Mouse (Mus musculus) limb, embryonic 14.5 days (tissue): ENCODE results near the gene Tas1r3. TPM values are rescaled to one million over a fixed set of nuclear protein-coding genes. Genes with fewer than 3 reads are reported as not detected.

ENCODE experiments used
- ATAC-seq: fragments of 200-750 bp; cut with Nextera tagmentation; 2 replicates; pipeline ENCODE4 v1.8.0; 2017; ENCODE audit warnings: low read depth, moderate number of reproducible peaks, moderate TSS enrichment; ENCODE audit not compliant: low FRiP score
- DNase-seq: peaks from one replicate; pipeline ENCODE4 v3.0.0-alpha.2; 2015; ENCODE audit warnings: low spot score
- H3K27ac ChIP-seq: fragments of 300-500 bp; sonication (generic); replicated peaks from 2 replicates; pipeline ENCODE4 v1.5.1; 2014; ENCODE audit warnings: low read depth, mild to moderate bottlenecking, low read length, moderate library complexity, mixed read lengths
- H3K27me3 ChIP-seq: fragments of 300-500 bp; sonication (generic); 2 replicates; pipeline ENCODE4 v1.6.1; 2014; ENCODE audit warnings: low read length, mixed read lengths; ENCODE audit not compliant: control insufficient read depth, insufficient read depth
- H3K36me3 ChIP-seq: fragments of 300-500 bp; sonication (generic); 2 replicates; pipeline ENCODE4 v1.6.1; 2014; ENCODE audit warnings: mild to moderate bottlenecking, low read length, moderate library complexity, mixed read lengths; ENCODE audit not compliant: control insufficient read depth, insufficient read depth
- H3K4me1 ChIP-seq: fragments of 300-500 bp; sonication (generic); 2 replicates; pipeline ENCODE4 v1.6.1; 2014; ENCODE audit warnings: antibody characterized with exemption, low read length, mixed read lengths; ENCODE audit not compliant: control insufficient read depth, insufficient read depth
- H3K4me2 ChIP-seq: fragments of 300-500 bp; sonication (generic); replicated peaks from 2 replicates; pipeline ENCODE4 v1.6.1; 2014; ENCODE audit warnings: low read depth, mild to moderate bottlenecking, low read length, moderate library complexity; ENCODE audit not compliant: severe bottlenecking
- H3K4me3 ChIP-seq: fragments of 300-500 bp; sonication (generic); replicated peaks from 2 replicates; pipeline ENCODE4 v1.5.1; 2014; ENCODE audit warnings: low read length
- H3K9ac ChIP-seq: fragments of 300-500 bp; sonication (generic); 2 replicates; pipeline ENCODE4 v1.6.1; 2014; ENCODE audit warnings: mild to moderate bottlenecking, low read depth, low read length, moderate library complexity; ENCODE audit not compliant: severe bottlenecking
- H3K9me3 ChIP-seq: fragments of 300-500 bp; sonication (generic); 2 replicates; pipeline ENCODE4 v1.6.1; 2016; ENCODE audit warnings: low read length; ENCODE audit not compliant: control insufficient read depth
- POLR2A ChIP-seq: fragments of 200-500 bp; IDR thresholded peaks from 2 replicates; pipeline ENCODE4 v1.8.0; 2012; ENCODE audit warnings: inconsistent platforms, mild to moderate bottlenecking, moderate library complexity, borderline replicate concordance; ENCODE audit not compliant: insufficient read depth, insufficient read length; ENCODE audit errors: extremely low read depth
- WGBS: fragments of 180-500 bp; shearing (Covaris S2); extraction: QIAGEN DNeasy Blood & Tissue Kit; methylation state at CpG from one replicate; pipeline ENCODE4 v1.1.7; 2014; 5-methylcytosine and 5-hydroxymethylcytosine counted together
- polyA plus RNA-seq, 2 experiments: library from polyadenylated mRNA; depleted of rRNA in 1 of 2; stranded (reverse) in 1 of 2; unstranded in 1 of 2; fragments of >200 nt; fragmentation: Nextera tagmentation in 1 of 2; extraction: Ambion mirVana in 1 of 2; gene quantifications; 2 replicates each; pipeline versions ENCODE4 v1.2.1 to v1.2.3; 2012 to 2014

Gene Tas1r3
- polyA plus RNA-seq, 2 experiments = 0.31 to 0.32 TPM

DNA sequence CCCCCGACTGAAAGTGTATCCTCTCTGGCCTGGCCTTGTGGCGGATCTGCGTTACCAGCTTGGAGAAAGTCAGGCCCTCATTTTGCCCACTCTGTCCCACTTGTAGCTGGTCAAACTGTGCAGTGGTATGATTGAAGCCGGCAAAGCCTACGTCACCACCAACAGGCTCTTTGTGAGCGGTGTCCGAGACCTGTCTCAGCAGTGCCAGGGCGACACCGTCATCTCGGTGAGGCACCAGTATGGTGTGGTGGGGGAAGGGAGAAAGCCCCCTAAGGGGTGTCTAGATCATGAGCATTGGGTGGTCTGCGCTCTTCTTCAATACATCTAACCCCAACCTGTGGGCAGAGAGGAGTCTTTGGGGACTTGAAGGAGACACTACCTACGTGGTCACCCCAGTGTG is 33.3 kb upstream of the Tas1r3 start:
- peaks cover 41% of the 10 kb centered on the region for H3K36me3 ChIP-seq
- no peaks in the 10 kb centered on the region for H3K27me3 ChIP-seq
- DNase-seq (no peak), ATAC-seq (no peak)
- H3K9ac ChIP-seq = no peak overlapping the region
- TF ChIP-seq POLR2A = no peak
- H3K4me2 ChIP-seq = no peak overlapping the region
- WGBS = 95% methylated on average over 12 of the region's 12 CpGs
- H3K4me1 ChIP-seq = peaks cover 18% of the 10 kb centered on the region
- no peak overlapping the region for H3K4me3 ChIP-seq
- no peaks in the 10 kb centered on the region for H3K9me3 ChIP-seq
- no peak overlapping the region for H3K27ac ChIP-seq

DNA sequence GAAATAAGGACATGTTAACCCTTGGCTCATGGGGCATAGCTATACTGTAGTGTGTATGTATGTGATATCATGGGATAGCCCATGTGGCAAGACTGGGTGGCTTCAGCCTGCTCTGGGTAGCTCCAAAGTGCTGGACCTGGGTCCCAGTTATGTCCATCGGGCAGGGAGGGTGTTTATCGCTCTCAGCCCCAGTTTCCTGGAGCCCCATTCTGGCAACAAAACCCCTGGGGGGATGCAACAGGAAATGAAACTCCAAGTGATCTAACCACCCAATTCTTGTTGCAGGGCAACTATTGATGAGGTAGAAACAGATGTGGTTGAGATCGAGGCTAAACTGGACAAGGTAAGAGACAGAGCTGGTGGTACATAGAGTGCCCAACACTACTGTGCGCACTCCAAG is 32.7 kb upstream of the Tas1r3 start:
- H3K4me1 ChIP-seq = peaks cover 18% of the 10 kb centered on the region
- H3K27me3 ChIP-seq = no peaks in the 10 kb centered on the region
- WGBS = 89% methylated on average over 4 of the region's 4 CpGs
- H3K9me3 ChIP-seq = no peaks in the 10 kb centered on the region
- H3K4me2 ChIP-seq = no peak overlapping the region
- no peak for ATAC-seq
- H3K27ac ChIP-seq = no peak overlapping the region
- no peak overlapping the region for H3K9ac ChIP-seq
- no peak for DNase-seq
- H3K4me3 ChIP-seq = no peak overlapping the region
- peaks cover 35% of the 10 kb centered on the region for H3K36me3 ChIP-seq
- no peak for TF ChIP-seq POLR2A

- Histone ChIP-seq H3K4me2 (0 out of 2 replicates have a peak overlapping the region, but pooled peaks have one; percentile 1), H3K36me3 (peaks cover 30% of the 10 kb centered on the region), H3K4me1 (peaks cover 24% of the 10 kb centered on the region), H3K9me3 (no peaks in the 10 kb centered on the region), H3K27ac (no peak overlapping the region), H3K9ac (no peak overlapping the region), H3K27me3 (no peaks in the 10 kb centered on the region), H3K4me3 (no peak overlapping the region)
- ATAC-seq = no peak
- no peak for TF ChIP-seq POLR2A
- 37% methylated on average over 6 of the region's 6 CpGs for WGBS
- peak; percentile 20 for DNase-seq
Measured at GRCm38 (mm10) chr4:155895216-155895615, 32.1 kb upstream of the Tas1r3 start.

GRCm38 (mm10) chr4:155894311-155894881 is 31.2 kb upstream of the Tas1r3 start:
- ATAC-seq = no peak
- 20% methylated on average over 8 of the region's 8 CpGs for WGBS
- Histone ChIP-seq H3K4me2 (peak overlapping the region; percentile 15; the same call in 1 of the 2 replicates), H3K27ac (no peak overlapping the region), H3K4me3 (no peak overlapping the region), H3K4me1 (peaks cover 25% of the 10 kb centered on the region), H3K27me3 (no peaks in the 10 kb centered on the region), H3K9ac (peak overlapping the region; percentile 29), H3K36me3 (peaks cover 22% of the 10 kb centered on the region), H3K9me3 (no peaks in the 10 kb centered on the region)
- peak; percentile 23 for DNase-seq
- no peak for TF ChIP-seq POLR2A

DNA sequence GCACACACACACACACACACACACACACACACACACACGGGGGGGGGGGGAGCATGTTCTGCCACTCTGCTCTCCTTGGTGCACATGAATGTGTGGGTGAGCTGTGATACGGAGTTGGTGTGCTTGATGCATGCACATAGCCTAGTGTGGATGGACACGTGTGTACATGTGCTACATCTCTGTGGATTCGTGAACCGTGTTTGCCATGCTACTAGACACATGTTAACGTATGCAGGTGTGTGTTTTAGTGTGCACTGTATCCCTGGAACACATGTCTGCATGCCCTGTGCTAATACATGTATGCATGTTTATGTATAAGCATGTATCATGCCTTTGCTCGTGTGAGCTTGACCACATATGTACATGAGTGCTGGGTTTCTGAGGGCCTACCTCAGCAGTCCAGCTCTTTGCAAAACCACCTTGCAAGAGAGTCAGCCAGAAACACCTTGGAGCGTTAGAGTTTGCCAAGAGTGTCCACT is 30.1 kb upstream of the Tas1r3 start:
- H3K9ac ChIP-seq = no peak overlapping the region
- ATAC-seq = no peak
- H3K36me3 ChIP-seq = peaks cover 22% of the 10 kb centered on the region
- TF ChIP-seq POLR2A = no peak
- DNase-seq = no peak
- no peaks in the 10 kb centered on the region for H3K9me3 ChIP-seq
- H3K4me2 ChIP-seq = peak overlapping the region; percentile 96
- peak overlapping the region; percentile 88 for H3K4me3 ChIP-seq
- 69% methylated on average over 8 of the region's 8 CpGs for WGBS
- no peaks in the 10 kb centered on the region for H3K27me3 ChIP-seq
- H3K27ac ChIP-seq = no peak overlapping the region
- peaks cover 25% of the 10 kb centered on the region for H3K4me1 ChIP-seq
